Mouse (Mus musculus): ENCODE data around the gene Tcf7. TPM values are rescaled to one million over a fixed set of nuclear protein-coding genes. Genes with fewer than 3 reads are reported as not detected.
"Not testable (repeated sequence)": the region's sequence is repeated elsewhere in the genome, so short reads cannot be mapped to it uniquely, and the experiment has no call there.

Tcf7 gene
- polyA plus RNA-seq, 1 experiment: 0.38 TPM

- Histone ChIP-seq H3K36me3 (replicated peaks; ENCODE audit: low read length) (peaks cover 23% of the 10 kb centered on the region), H3K9me3 (no peaks in the 10 kb centered on the region)
Observed at GRCm38 (mm10) chr11:52231606-52232541, 50.9 kb downstream of the Tcf7 start, which contains the start of gene Skp1a. Gene Skp1a, plus strand, starts transcription at chr11:52231995.

GRCm38 (mm10) chr11:52230694-52231093 lies 52.1 kb downstream of the Tcf7 start:
- peak overlapping the region; percentile 98 for H3K4me3 ChIP-seq (replicated peaks)
- no peaks in the 10 kb centered on the region for H3K27me3 ChIP-seq (replicated peaks)
- no peak for TF ChIP-seq FLI1 (IDR thresholded peaks at IDR 0.05; ENCODE audit: low read length)
- TF ChIP-seq GATA1 (IDR thresholded peaks at IDR 0.05; ENCODE audit: borderline replicate concordance, low read length): no peak
- peaks cover 35% of the 10 kb centered on the region for H3K4me1 ChIP-seq
- no peaks in the 10 kb centered on the region for H3K9me3 ChIP-seq
- peaks cover 11% of the 10 kb centered on the region for H3K36me3 ChIP-seq (replicated peaks; ENCODE audit: low read length)

More at GRCm38 (mm10) chr11:52231606-52232541, 50.9 kb downstream of the Tcf7 start, which contains the start of gene Skp1a:
- peak within 1 kb of the TSS; percentile 98 for H3K4me3 ChIP-seq (replicated peaks)
- H3K27me3 ChIP-seq (replicated peaks): no peaks in the 10 kb centered on the region
- TF ChIP-seq GATA1 (IDR thresholded peaks at IDR 0.05; ENCODE audit: borderline replicate concordance, low read length) (no peak), FLI1 (IDR thresholded peaks at IDR 0.05; ENCODE audit: low read length) (no peak)
- peaks cover 35% of the 10 kb centered on the region for H3K4me1 ChIP-seq

- Histone ChIP-seq H3K4me1 (peaks cover 31% of the 10 kb centered on the region), H3K9me3 (no peaks in the 10 kb centered on the region), H3K27me3 (replicated peaks) (peaks cover 8% of the 10 kb centered on the region), H3K4me3 (replicated peaks) (no peak overlapping the region), H3K36me3 (replicated peaks; ENCODE audit: low read length) (no peaks in the 10 kb centered on the region)
- TF ChIP-seq FLI1 (IDR thresholded peaks at IDR 0.05; ENCODE audit: low read length) (no peak), GATA1 (IDR thresholded peaks at IDR 0.05; ENCODE audit: borderline replicate concordance, low read length) (no peak)
Observed at GRCm38 (mm10) chr11:52228722-52229448, 53.9 kb downstream of the Tcf7 start.

- peaks cover 10% of the 10 kb centered on the region for H3K27me3 ChIP-seq (replicated peaks)
- H3K4me3 ChIP-seq (replicated peaks): no peak overlapping the region
- no peaks in the 10 kb centered on the region for H3K9me3 ChIP-seq
- H3K4me1 ChIP-seq: peaks cover 31% of the 10 kb centered on the region
- no peaks in the 10 kb centered on the region for H3K36me3 ChIP-seq (replicated peaks; ENCODE audit: low read length)
- TF ChIP-seq FLI1 (IDR thresholded peaks at IDR 0.05; ENCODE audit: low read length) (no peak), GATA1 (IDR thresholded peaks at IDR 0.05; ENCODE audit: borderline replicate concordance, low read length) (no peak)
Observed at GRCm38 (mm10) chr11:52227466-52228226, 55.2 kb downstream of the Tcf7 start.

- TF ChIP-seq GATA1 (IDR thresholded peaks at IDR 0.05; ENCODE audit: borderline replicate concordance, low read length) (no peak), FLI1 (IDR thresholded peaks at IDR 0.05; ENCODE audit: low read length) (no peak)
- no peak overlapping the region for H3K4me3 ChIP-seq (replicated peaks)
- H3K36me3 ChIP-seq (replicated peaks; ENCODE audit: low read length): no peaks in the 10 kb centered on the region
- H3K9me3 ChIP-seq: no peaks in the 10 kb centered on the region
- H3K27me3 ChIP-seq (replicated peaks): peaks cover 10% of the 10 kb centered on the region
- peaks cover 31% of the 10 kb centered on the region for H3K4me1 ChIP-seq
Observed at GRCm38 (mm10) chr11:52227053-52227452, 55.8 kb downstream of the Tcf7 start.

GRCm38 (mm10) chr11:52225986-52226599 lies 56.7 kb downstream of the Tcf7 start:
- H3K9me3 ChIP-seq: no peaks in the 10 kb centered on the region
- H3K36me3 ChIP-seq (replicated peaks; ENCODE audit: low read length): no peaks in the 10 kb centered on the region
- TF ChIP-seq GATA1 (IDR thresholded peaks at IDR 0.05; ENCODE audit: borderline replicate concordance, low read length) (no peak), FLI1 (IDR thresholded peaks at IDR 0.05; ENCODE audit: low read length) (no peak)
- peaks cover 11% of the 10 kb centered on the region for H3K27me3 ChIP-seq (replicated peaks)
- no peak overlapping the region for H3K4me3 ChIP-seq (replicated peaks)
- peaks cover 29% of the 10 kb centered on the region for H3K4me1 ChIP-seq

- Histone ChIP-seq H3K4me1 (peaks cover 32% of the 10 kb centered on the region), H3K4me3 (replicated peaks) (peak overlapping the region; percentile 78), H3K9me3 (peaks cover 4% of the 10 kb centered on the region; the same call in 1 of the 2 replicates), H3K36me3 (replicated peaks; ENCODE audit: low read length) (no peaks in the 10 kb centered on the region), H3K27me3 (replicated peaks) (peaks cover 12% of the 10 kb centered on the region)
- TF ChIP-seq GATA1 (IDR thresholded peaks at IDR 0.05; ENCODE audit: borderline replicate concordance, low read length): no peak
- TF ChIP-seq FLI1 (IDR thresholded peaks at IDR 0.05; ENCODE audit: low read length): no peak
Observed at GRCm38 (mm10) chr11:52223968-52224682, 58.7 kb downstream of the Tcf7 start.

GRCm38 (mm10) chr11:52222891-52223290 lies 59.9 kb downstream of the Tcf7 start:
- H3K4me1 ChIP-seq: peaks cover 31% of the 10 kb centered on the region
- H3K9me3 ChIP-seq: peaks cover 4% of the 10 kb centered on the region; the same call in 1 of the 2 replicates
- H3K4me3 ChIP-seq (replicated peaks): no peak overlapping the region
- no peak for TF ChIP-seq GATA1 (IDR thresholded peaks at IDR 0.05; ENCODE audit: borderline replicate concordance, low read length)
- no peak for TF ChIP-seq FLI1 (IDR thresholded peaks at IDR 0.05; ENCODE audit: low read length)
- H3K36me3 ChIP-seq (replicated peaks; ENCODE audit: low read length): no peaks in the 10 kb centered on the region
- peaks cover 12% of the 10 kb centered on the region for H3K27me3 ChIP-seq (replicated peaks)

- not testable (repeated sequence) for H3K4me3 ChIP-seq (replicated peaks); H3K36me3 ChIP-seq (replicated peaks; ENCODE audit: low read length); H3K9me3 ChIP-seq
- peaks cover 12% of the 10 kb centered on the region for H3K27me3 ChIP-seq (replicated peaks)
- peaks cover 21% of the 10 kb centered on the region for H3K4me1 ChIP-seq
Observed at GRCm38 (mm10) chr11:52221921-52222320, 60.9 kb downstream of the Tcf7 start.

Measured in megakaryocyte, embryonic 14.5 days (primary cell).